Mouse (Mus musculus): ENCODE data around the gene Tmtc4.

Gene Tmtc4

DNA sequence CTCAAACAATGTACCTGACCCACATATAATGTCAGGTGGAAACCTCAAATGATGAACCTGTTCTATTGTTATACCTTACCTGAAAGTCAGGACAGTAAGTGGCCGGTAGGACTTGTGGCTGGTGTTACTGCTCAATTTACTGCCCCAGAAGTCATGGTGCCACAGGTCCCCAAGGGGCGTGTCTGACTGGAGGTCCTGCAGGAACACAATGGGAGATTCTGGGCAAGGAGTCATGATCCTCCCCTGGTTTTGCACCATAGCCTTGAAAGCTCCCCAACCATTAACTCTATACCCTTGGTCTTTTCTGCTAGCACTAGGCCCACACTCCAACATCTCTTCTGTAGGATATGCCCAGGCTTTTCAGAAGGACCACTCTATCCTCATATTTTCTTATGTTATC is 10.7 kb downstream of the Tmtc4 start:
- DNase-seq: no peak

DNA sequence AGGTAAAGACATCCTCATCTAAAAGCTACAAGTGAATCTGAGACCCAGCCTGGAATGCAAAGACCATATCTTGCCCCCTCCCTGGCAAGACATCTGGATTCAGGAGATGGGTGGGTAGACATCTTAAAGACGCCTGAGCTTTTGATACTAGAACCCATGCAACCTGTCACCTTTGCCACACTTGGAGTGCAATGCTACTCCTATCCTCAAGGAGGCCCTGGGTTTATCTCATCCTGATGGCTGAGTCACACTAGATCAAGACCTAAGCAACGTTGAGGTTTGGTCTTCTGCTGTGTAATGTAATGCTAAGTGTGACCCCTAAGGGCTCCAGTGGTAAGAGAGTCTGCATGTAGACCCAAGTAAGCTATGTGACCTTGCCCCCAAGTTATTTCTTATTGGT is 15.8 kb downstream of the Tmtc4 start:
- no peak for DNase-seq

DNA sequence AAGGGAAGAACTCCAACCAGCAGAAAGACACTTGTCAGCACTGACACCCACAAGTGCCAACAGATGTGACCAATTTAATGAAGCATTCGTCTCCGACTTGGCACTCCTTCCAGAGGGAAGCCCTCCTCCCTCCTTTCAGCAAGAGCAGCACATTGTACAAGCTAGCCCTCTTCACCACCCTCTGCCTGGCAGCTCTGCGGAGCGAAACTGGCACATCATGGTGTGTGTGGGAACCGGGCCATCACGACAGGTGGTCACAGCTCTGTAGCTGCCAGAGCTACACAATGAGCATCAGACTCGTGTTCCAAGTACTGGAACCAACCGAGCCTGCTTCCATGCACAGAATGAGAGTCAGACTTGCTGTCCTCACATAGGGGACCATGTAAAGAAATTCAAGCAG is 25.9 kb downstream of the Tmtc4 start:
- DNase-seq: no peak

DNA sequence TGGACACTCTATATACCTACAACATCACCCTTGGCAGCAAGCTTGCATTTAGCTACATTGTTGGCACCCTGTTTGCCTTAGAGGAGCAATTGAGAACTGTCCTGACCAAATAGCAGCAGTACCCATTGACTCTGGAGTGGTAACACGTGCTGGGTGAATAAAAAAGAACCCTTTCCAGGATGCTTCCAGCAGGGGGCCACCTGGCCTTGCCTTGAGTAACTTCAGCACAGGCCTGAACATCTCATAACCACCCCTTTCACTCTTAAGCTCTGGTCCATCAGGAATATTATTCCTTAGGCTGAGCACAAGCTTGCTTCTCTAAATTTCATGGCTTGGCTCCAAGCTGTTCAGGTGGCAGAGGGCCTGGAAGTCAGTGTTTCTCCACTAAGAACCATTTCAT is 30.5 kb downstream of the Tmtc4 start:
- peak; percentile 63 for DNase-seq

DNA sequence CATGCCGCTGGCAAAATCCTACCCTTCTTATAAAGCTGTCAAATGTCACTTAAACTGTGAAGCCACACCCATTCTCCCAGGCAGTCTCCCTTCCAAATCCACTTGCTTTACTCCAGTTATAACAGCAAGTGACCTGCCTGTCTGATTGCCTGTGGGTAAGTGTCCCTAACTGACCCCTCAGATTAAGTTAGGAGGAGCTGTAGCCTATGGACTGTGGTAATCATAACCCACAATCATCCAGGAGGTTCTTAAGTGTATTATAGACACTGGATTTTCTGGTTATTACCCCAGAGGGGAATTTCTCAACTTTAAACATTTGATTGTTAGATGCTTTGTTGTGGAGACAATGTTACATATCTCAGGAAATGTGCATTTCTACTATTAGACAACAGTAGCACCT is 31.3 kb downstream of the Tmtc4 start:
- DNase-seq: no peak

DNA sequence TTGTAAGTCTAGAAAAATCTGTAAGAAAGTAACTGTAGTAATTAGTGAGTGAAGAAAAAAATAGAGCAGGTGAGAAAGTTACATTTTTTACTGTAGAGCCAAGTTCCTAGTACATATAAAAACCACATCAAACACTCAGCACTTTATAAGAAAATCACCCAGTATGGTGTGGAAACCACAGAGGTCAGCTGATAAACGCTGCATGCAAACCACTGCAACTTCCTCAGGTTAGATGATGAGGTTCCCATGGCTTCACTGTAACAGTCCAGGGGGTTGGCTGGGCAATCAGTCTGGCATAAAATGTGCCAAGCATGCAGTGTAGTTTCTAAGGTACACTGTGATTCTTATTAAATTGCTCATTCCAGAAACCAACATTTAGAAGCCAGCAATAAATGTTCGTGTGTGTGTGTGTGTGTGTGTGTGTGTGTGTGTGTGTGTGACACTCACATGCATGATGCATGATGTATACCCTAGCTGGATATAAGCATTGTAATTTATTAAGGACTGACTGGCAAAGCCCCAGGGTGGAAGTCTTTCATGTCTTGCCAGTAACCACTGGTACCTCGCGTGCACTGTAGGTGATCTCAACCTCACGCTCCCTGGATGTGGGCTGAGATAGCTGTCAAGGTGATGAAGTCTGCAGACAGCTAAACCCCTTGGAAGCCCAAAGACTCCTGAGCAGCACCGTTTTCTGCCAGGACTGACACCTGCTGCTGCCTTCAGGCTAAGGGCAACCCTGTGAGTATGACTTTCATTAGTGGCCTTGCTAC is 32.0 kb downstream of the Tmtc4 start:
- DNase-seq: no peak

DNA sequence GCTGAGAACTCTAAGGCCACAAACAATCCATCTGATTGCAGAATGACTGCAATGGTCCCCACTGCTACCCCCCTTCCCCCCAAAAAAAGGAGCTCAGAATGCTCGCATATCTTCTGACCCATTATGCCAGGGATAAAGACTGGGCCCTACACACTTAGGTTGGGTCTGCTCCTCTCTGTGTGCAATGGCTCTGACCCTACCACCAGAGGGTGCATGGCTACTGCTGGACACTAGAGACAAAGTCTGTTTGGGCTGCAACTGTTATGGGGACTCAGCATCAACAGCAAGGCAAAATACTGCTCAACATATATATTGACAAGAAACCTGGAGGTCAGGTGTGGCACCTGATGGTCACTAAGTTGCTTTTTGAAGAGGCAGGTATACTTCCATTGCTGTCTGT is 32.9 kb downstream of the Tmtc4 start:
- no peak for DNase-seq

DNA sequence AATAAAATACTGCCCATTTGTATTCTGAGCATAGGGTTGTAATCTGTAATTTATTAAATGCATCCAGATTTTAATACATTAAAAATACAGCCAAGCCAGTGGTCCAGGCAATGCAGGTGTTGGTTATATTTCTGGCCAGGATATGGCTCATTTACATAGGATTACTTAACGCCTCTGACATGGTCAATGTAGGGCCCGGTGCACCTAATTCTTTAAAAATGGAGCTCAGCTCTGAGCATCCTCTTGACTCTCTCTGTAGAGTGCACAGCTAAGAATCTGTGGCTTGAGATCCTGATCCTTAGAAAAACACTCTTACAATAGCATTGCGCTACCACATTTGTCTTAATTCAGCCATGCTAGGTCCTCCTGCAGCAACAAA is 40.4 kb downstream of the Tmtc4 start:
- DNase-seq: no peak

DNA sequence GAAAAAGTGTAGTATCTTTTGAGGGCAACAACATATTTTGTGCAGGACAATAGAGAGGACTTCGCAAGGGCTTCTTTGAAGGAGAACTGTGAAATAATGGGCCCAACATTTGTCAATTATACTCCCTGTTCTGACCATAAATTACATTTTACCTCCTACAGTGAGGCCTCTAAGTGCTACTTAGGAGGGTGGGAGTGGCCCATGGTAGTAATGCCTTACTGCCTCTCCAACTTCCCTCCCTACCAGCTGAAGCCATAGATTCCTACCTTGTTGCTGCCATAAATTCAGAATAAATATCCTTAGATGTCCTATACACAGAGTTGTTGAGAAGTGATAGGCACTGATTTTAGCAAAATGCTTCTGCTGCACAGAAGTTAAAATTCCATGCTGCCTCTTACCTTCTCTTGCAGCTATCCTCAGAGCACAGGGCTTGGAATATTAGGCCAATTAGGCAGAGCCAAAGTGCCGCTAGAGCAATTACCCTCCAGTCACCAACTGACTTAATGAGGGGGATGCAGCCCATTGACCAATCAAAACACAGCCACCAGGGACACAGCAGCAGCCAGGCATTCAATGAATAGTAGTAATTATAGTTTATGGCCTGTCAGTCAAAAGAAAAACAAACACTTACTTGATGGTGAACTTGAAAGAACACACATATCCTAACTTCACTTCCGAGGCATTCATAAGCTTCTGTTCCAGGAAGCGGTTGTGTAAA is 40.9 kb downstream of the Tmtc4 start:
- no peak for DNase-seq

DNA sequence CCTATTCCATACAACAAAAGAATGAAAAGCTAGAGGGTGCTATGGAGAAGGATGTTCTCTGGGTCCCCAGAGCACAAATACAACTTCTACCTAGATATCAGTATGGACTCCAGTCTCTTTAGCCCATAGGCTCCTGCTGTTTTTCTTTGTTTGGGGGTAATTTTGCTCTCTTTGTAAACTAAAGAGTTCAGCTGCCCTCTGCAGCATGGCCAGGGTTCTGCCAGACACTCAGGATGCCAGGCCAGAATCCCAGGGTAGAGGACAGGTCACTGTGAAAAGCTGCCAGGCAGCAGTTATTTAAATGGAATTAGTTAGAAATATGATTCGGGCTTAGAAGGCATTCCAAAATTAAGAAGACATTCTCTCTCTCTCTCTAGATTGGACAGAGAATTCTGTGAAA is 47.4 kb downstream of the Tmtc4 start:
- no peak for DNase-seq

DNA sequence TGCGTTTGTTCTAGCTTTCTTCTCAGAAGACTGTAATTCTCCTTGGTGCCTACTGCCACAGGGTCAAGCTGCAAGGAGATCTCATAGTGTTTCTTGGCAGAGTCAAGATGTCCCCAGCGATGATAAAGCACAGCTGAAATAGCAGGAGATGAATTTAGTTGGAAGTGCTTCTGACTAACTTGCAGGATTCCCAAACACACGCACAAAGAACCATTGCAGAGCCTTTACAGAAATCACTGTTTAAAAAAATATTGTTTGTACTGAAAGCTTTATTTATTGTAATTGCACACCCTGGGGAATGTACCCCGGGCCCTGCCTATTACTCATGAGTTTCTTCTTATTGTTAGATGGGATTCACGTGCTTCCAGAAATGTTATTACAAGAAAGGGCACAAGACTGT is 63.8 kb downstream of the Tmtc4 start:
- DNase-seq: no peak

DNA sequence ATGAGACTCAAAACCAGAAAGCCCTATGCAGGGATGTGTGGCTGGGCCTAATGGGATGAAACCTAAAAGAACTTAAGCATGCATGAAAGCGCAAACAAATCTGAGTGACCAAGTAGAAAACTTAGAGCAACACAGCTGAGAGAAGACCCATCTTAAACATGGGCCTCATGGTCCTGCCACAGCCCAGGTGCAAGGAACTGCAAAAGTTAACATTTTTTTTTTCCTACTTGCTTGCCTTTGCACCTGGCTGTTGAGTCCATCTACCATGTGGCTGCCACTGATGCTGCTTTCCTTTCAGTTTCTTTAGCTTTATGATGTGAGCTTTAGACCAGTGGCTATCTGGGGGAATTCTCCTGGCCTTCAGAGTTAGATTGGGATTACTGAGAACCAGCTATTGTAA is 66.2 kb downstream of the Tmtc4 start:
- DNase-seq: no peak

DNA sequence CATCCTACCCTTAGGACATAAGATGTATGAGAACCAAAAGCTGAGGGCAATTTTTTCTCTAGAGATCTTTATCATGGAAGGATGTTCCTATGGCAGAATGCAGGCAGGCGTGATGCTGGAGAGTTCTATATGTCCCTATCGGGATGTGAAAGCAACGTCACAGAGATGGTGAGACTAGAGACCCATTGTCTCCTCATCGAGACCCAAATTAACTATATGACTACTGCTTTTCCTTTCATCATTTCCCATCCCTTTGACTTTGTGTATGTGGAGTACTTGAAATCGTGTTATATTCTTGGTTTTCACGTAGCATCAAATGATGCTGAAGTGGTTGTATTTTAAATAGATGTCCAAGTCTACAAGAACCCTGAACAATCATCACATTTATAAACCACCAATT is 70.2 kb downstream of the Tmtc4 start, which contains the start of gene Ggact:
TSS of gene Ggact (minus strand) at position 101 of the 400 bp plus-strand sequence.
- no peak for DNase-seq

DNA sequence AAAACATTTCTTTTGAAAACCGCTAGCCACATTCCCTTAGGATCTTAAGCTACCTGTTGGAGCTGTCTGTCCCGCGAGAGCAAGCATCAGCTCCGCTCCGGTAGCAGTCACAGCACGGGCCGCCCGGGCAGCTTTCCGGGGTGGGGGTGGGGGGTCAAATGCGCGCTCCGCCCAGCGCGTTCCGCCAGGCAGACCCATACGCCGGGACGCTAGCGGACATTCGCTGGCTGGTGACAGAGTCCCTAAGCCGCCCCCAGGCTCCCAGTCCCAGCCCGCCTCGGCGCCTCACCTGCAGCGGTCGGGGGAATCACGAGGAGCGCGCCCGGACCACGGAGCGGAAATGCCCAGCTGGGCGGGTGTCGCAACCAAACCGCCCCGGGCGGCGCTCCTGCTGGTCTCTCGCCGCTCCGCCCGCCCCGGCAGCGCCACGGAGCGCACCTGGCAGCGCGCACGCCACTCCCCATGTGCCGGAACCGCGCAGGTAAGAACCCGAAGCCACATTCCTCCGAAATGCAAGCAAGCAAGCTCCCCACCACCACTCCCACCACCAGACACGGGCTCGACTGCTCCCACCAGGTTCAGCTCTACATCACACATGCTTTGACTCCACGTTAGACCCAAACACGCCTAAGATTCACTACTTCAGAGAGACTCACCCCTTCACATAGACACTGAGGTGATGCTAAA is 70.9 kb downstream of the Tmtc4 start:
- DNase-seq: peak; percentile 68

DNA sequence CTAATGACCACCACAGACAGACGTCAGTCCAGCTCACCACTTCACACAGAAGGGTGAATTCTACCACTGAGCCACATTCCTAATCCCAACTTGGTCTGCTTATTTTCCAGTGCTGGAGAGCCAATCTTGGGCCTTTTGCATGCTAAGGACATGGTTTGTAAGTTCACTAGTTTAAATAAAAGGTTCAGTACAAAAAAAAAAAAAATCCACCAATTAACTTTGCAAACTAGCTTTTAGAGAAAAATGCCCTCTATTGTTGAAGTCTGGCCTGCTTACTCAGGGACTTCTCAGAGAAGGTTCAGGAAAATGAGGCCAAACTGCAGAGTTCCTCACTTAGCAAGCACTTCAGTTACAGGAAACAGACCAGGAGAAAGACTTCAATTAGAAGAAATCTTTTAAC is 71.7 kb downstream of the Tmtc4 start:
- no peak for DNase-seq

DNA sequence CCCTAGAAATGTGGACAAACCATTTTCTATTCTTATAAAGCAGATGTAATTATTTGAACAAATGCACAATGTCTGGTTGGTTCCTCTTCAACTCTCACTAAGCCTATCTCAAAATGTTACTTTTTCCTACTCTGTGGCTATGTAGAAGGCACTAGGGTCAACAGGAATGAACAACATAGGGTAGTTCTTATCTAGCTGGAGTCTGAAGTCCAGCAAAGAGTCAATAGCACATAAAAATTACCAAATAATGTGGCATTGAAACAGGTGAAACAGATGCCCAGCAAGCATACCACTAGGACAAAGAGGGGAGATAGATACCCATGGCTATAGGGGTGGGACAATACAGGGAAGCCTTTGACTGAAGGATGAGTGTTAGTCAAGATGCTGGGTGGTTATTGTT is 72.6 kb downstream of the Tmtc4 start:
- no peak for DNase-seq

DNA sequence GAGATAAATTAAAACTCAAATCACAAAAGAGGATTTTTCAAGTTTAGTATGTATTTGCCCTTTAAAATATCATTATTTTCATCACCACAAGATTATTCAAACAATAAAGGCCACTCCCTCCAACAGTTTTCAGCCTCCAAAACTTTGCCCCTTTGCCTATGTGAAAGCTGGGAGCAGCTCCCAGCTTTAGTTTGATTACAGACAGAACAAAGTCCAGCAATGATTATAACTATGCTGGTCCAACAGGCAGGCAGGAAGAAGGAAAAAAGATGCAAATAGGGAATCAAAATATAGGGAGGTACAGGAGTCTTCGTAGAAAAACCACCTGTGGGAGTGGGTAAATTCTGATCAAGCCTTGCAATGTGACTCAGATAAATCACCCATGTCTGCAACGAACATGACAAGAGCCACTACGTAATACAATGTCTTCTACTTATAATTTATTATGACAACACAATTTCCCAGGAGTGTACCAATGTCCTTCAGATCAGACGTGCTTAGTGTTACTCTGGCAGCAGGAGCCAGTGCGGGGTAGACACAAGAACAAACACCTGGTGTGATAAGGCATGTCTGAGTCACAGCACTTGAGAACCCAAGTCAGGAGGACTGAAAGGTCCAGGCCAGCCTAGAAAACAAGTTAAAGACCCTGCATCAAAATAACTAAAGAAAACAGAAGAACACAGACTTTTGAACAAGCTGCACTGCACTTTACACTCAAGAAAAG is 74.3 kb downstream of the Tmtc4 start:
- DNase-seq: peak; percentile 7

DNA sequence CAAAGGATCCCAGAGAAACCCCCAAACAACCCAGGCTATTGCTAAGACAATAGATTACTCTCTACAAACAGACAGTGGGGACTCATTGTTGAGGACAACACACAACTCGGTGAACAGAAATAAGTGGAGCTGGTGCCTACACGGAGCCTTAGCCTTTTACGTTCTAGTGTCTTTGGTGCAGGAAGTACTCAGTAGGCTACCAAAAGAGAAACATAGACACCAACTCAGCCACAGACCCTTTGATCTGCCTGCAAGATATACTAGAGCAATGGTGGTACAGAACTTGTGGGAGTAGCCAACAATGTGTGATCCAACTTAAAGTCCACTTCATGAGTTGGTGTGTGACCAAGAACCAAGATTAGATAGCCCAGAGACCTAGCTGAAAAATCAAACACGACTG is 75.8 kb downstream of the Tmtc4 start:
- no peak for DNase-seq

DNA sequence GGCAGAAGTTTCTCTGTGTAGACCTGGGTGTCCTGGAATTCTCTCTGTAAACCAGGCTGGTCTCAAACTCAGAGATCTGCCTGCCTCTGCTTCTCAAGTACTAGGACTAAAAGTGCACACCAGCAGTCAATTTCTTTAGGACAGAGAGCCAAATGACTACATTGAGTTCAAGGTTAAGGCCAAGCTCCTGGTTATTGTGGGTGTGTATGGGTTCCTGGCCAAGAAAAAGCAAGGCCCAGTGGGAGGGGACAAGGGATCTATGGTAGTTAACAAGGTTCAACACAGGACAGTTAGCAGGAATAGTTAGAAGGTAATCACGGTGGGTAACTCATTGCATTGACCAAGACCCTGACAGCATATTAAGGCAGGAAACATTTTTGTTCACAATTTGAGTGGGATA is 78.8 kb downstream of the Tmtc4 start:
- no peak for DNase-seq

DNA sequence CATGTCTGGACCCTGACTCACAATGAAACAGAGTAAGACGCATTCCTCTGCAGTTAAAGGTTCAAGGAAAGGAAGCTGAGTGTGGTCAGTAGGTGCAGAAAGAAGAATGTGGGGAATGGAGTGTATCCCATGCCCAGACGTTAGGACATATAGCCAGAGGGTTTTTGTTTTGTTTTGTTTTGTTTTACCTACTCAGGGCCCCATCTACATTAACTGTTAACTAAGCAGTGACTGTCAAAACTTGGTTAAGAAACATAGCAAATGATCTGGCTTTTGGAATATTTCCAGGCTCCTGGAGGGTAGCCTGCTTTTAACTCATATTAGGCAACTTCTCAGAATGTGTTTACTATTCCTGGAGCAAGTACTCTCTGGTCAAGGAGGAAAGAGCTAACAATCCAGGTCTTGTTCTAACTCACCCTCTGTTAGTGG is 79.9 kb downstream of the Tmtc4 start:
- DNase-seq: peak; percentile 16

DNA sequence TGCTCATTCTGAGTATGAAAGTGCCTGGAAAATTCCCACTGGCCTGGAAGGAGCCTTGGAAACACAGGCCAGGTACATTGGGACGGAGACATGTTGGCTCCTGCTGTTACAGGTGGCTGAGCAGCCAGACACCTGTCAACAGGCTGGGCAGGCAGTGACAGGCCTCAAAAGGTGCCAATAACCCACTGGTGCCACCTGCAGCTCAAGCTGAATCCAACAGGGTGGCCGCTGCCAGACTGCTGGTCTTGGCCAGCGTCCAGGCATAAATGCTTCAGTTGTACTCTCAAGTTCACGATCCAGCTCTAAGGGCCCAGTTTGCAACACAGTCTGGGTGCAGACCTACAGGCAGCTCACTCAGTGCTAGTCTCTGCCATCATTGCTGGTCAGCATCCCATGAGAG is 81.0 kb downstream of the Tmtc4 start:
- peak; percentile 78 for DNase-seq

DNA sequence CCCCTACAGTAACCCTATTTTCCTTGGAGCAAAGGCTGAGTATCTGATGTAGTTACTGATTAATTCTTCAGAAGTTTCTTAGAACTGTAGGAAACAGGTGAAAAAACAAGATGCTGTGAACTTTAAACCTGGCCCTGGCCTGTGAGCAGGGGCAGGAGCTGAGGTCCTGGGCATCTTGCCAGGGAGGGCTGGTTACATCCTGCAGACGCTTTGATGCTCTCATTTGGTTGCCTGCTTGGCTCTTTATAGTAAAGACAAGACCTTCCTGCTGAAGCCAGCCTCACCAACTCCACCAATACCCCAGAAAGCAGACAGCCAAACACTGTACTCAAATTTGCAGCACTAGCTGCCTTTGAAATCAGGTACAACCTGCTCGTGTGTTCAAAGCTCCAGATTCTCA is 81.7 kb downstream of the Tmtc4 start:
- peak; percentile 24 for DNase-seq

DNA sequence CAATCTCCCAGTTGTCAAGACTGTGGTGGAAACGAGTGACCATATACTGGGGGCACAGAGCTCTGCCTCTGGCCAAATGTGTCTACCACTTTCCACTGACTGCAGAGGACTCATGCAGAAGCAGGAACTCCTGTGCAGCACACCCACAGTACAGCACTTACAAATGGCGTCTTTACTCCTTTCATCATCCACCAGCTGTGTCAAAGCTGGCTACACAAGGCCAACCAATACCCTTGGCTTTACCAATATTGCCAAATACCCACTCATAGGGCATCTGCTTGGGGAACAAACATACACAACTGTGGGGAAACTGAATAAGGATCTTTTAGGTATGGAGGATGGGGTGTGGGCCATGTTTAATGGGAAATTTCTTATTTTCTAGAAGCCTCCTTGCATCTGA is 82.1 kb downstream of the Tmtc4 start:
- DNase-seq: no peak

All from lung, postnatal 10 days (tissue).